Comparison of ENCODE assay signal across 16 mouse cellular contexts in the genomic region with DNA sequence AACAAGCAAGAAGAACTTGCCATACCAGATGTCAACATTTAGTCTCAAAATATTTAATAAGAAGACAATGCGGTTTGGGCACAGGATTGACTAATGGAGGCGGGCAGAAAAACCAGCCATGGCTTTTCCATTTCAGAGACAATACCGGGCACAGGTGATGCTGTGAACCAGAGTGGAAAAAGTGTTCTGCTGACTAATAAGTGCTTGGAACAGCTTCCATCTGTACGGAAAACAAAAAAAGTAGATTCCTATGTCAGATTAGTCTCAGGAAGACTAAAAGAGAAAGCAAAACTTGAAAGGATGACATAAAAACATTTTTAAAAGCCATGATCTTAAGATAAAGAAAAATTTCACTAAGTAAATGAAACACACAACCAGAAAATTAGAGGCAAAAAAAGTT.
"Had no signal": no experiment of that assay in that cellular context is flagged by ENCODE, and none has a peak within 500 bp of the region (broad histone marks: within the 10 kb centered on the region; RNA-seq: fewer than 3 reads in every experiment).

No protein-coding gene starts in this region.

- H3K4me3 ChIP-seq: left cerebral cortex, adult 2 months; limb, embryonic 12.5 days; megakaryocyte, embryonic 14.5 days; midbrain, embryonic 15.5 days; neural tube, embryonic 13.5 days had no signal

- H3K9me3 ChIP-seq: limb, embryonic 12.5 days; megakaryocyte, embryonic 14.5 days; midbrain, embryonic 15.5 days; neural tube, embryonic 13.5 days had no signal

- H3K4me2 ChIP-seq: limb, embryonic 12.5 days; lung, embryonic 14.5 days; midbrain, embryonic 11.5 days; midbrain, embryonic 15.5 days; neural tube, embryonic 13.5 days had no signal

- H3K27ac ChIP-seq: left cerebral cortex, adult 2 months; limb, embryonic 12.5 days; liver, embryonic 14.5 days; macrophage; midbrain, embryonic 15.5 days; neural tube, embryonic 13.5 days had no signal

- H3K27me3 ChIP-seq: limb, embryonic 12.5 days; midbrain, embryonic 15.5 days; neural tube, embryonic 13.5 days had no signal

- DNase-seq: kidney, adult 11 months; kidney, postnatal 14 days; liver; lung, embryonic 14.5 days; lung, postnatal 14 days; right cerebral cortex, adult 18-20 months; right cerebral cortex, postnatal 25 days; thymus, postnatal 36 days had no signal

- H3K4me1 ChIP-seq: limb, embryonic 12.5 days; midbrain, embryonic 15.5 days; neural tube, embryonic 13.5 days had no signal

- H3K9ac ChIP-seq: limb, embryonic 12.5 days; liver, embryonic 14.5 days; lung, embryonic 14.5 days; midbrain, embryonic 15.5 days; neural tube, embryonic 13.5 days had no signal

- ATAC-seq: midbrain, embryonic 15.5 days had no signal

- H3K36me3 ChIP-seq: limb, embryonic 12.5 days; midbrain, embryonic 15.5 days; neural tube, embryonic 13.5 days had no signal
